Mouse (Mus musculus) E14TG2a.4 (cell line): Measurements from ENCODE around the gene Cfap58.

Experiments
- CTCF ChIP-seq: conservative IDR thresholded peaks from 2 replicates; pipeline ENCODE4 v1.5.1; 2014; ENCODE audit warnings: low read length
- NANOG ChIP-seq: IDR thresholded peaks from 2 replicates; pipeline ENCODE4 v1.6.1; 2014; ENCODE audit warnings: borderline replicate concordance, low read length, mixed read lengths
- POU5F1 ChIP-seq: IDR thresholded peaks from 2 replicates; pipeline ENCODE4 v1.6.1; 2014; ENCODE audit warnings: low read length, borderline replicate concordance

GRCm38 (mm10) chr19:47936490-47936889 lies 985 bp upstream of the Cfap58 start:
- TF ChIP-seq NANOG (no peak), CTCF (no peak), POU5F1 (no peak)
